Mouse (Mus musculus) E14TG2a.4 (cell line): Measurements from ENCODE around the gene Gm5773.
"Not testable (repeated sequence)": the region's sequence is repeated elsewhere in the genome, so short reads cannot be mapped to it uniquely, and the experiment has no call there.

Source experiments
- CTCF ChIP-seq: conservative IDR thresholded peaks from 2 replicates; pipeline ENCODE4 v1.5.1; 2014; ENCODE audit warnings: low read length
- NANOG ChIP-seq: IDR thresholded peaks from 2 replicates; pipeline ENCODE4 v1.6.1; 2014; ENCODE audit warnings: borderline replicate concordance, low read length, mixed read lengths

DNA sequence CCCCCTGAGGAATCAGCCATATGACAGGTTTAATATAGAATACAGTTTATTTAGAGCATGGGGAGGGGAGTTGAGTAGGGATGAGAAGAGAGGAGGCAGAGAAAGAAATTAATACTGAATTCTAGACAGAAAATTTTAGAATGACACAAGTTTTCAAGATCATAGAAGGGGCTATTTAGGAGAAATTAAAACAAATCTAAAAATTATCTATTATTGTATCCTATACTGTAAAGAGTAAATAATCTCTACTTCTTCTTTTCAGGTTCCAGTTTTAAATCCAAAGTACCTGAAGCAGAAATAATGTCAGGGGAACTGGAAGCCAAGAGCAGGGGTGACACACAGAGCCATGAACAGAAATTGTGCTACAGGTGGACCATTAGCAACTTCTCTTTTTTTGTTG, 23.3 kb downstream of the Gm5773 start, which contains the start of gene Tdpoz4:
- TF ChIP-seq CTCF, NANOG: not testable (repeated sequence)
